Mouse (Mus musculus): ENCODE results near the gene Oog4.
"Not testable (repeated sequence)": the region's sequence is repeated elsewhere in the genome, so short reads cannot be mapped to it uniquely, and the experiment has no call there.

Oog4 gene

GRCm38 (mm10) chr4:143450224-143450623 lies at the start of gene Oog4:
Oog4 (minus strand) TSS chr4:143450324.
- no peak for DNase-seq (ENCODE audit: low spot score)

GRCm38 (mm10) chr4:143426770-143427169 lies 23.4 kb downstream of the Oog4 start:
- not testable (repeated sequence) for DNase-seq (ENCODE audit: low spot score)

GRCm38 (mm10) chr4:143414121-143414520 lies 36.0 kb downstream of the Oog4 start:
- no peak for DNase-seq (ENCODE audit: low spot score)

GRCm38 (mm10) chr4:143413621-143414020 lies 36.5 kb downstream of the Oog4 start:
- no peak for DNase-seq (ENCODE audit: low spot score)

GRCm38 (mm10) chr4:143412219-143413092 lies 37.7 kb downstream of the Oog4 start, which contains the start of gene Pramef8:
Pramef8 (plus strand) TSS chr4:143412426.
- DNase-seq (ENCODE audit: low spot score): peak; percentile 94

GRCm38 (mm10) chr4:143411566-143412218 lies 38.4 kb downstream of the Oog4 start:
- DNase-seq (ENCODE audit: low spot score): no peak

GRCm38 (mm10) chr4:143394181-143394580 lies 55.9 kb downstream of the Oog4 start, which contains the start of gene Pramel1:
Pramel1 (plus strand) TSS chr4:143394428.
- no peak for DNase-seq (ENCODE audit: low spot score)

GRCm38 (mm10) chr4:143388955-143389702 lies 61.0 kb downstream of the Oog4 start:
- DNase-seq (ENCODE audit: low spot score): peak; percentile 81

Measured in embryo, embryonic 10.5 days (tissue).